Mouse (Mus musculus): ENCODE results near the gene Nfkbiz.

DNA sequence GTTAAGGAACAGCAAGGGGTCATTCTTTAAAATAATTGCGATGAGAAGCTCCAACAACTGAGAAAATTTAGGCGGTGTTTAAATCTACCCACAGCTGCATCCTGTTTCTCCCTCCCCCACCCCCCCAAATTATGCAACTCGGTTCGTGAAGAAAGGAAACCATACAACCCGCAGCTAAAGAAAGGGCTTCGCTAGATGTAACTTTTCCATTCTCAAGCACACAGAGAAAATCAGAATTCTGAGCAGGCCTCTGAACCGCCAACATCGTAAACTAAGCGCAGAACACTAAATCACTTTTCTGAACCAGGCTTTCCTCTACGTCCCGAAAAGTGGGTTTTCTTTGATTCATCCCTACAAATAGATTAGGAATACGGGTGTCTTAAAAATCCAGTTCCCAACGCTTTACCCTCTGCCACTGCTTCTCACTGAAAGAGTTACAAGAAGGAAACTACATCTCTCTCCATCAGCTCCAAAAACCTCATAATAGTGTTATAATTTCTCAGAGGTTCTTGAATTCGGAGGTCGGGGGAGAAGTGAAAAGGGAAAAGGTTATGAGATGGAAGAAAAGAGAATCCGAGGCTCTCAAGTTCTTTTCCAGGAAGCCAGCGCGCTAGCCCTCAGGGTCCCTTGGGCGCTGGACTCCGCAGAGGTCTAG is 17.7 kb downstream of the Nfkbiz start:
- no peak for TF ChIP-seq CTCF (IDR thresholded peaks at IDR 0.05; ENCODE audit: low read depth, low read length)
- TF ChIP-seq POLR2A (IDR thresholded peaks at IDR 0.05; ENCODE audit: extremely low read depth, insufficient read depth, low read length), result no peak

Data from liver, adult 2 months (tissue).